ENCODE assay signal across 9 mouse cellular contexts in the genomic region with DNA sequence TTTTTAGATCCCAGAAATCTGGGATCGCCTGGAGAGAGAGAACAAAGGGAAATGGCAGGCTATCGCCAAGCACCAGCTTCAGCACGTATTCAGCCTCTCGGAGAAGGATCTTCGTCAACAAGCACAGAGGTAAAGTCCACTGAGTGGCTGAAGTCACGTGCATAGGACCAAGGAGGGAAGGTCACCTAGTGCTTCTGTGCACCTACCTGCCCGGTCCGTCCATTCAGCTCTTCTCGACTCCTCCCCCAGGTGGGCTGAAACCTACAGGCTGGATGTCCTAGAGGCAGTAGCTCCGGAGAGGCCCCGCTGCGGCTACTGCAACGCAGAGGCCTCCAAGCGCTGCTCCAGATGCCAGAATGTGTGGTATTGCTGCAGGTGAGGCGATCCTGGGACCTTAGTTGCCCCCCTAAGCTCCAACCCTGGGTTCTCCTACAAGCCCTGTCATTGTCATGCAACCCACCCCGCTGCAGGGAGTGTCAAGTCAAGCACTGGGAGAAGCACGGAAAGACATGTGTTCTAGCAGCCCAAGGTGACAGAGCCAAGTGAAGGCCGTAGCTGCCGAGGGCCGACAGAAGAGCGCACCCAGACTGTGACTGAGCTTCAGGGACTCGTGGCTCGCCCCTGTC. TPM values are rescaled to one million over a fixed set of nuclear protein-coding genes. Genes with fewer than 3 reads are reported as not detected.
DNase-seq lines count a peak whose midpoint lies in the region; ATAC-seq lines count a peak whose summit lies in the region.
"Had no signal": no experiment of that assay in that cellular context is flagged by ENCODE, and none has a peak within 500 bp of the region (broad histone marks: within the 10 kb centered on the region; RNA-seq: fewer than 3 reads in every experiment).

No protein-coding gene starts in this region.

- DNase-seq in adrenal gland, adult 8-10 months = peak; percentile 28
- DNase-seq in adrenal gland, adult 18-20 months (ENCODE audit: low spot score in 2 of 2) = no peak
- no peak for DNase-seq in midbrain, embryonic 10.5 days (ENCODE audit: low spot score)
- no peak for DNase-seq in urinary bladder, adult 2 months (ENCODE audit: low spot score)
- DNase-seq in gastrocnemius, postnatal 14 days = no peak
- DNase-seq in cerebellum, postnatal 4 days (ENCODE audit: low spot score in 2 of 2) = no peak
- DNase-seq: cerebellum, adult 11-12 months had no signal

- intact Hi-C loops in gastrocnemius, postnatal 14 days (cut with DNase I; ENCODE audit: low total_unique reads) = no loop called here

- no peaks in the 10 kb centered on the region for H3K36me3 ChIP-seq in embryonic facial prominence, embryonic 13.5 days
- H3K36me3 ChIP-seq in kidney, embryonic 14.5 days (ENCODE audit: control insufficient read depth, insufficient read depth, low read length) = no peaks in the 10 kb centered on the region
- no peaks in the 10 kb centered on the region for H3K36me3 ChIP-seq in midbrain, embryonic 10.5 days

- H3K9ac ChIP-seq in embryonic facial prominence, embryonic 13.5 days = peak overlapping the region; percentile 84
- H3K9ac ChIP-seq in kidney, embryonic 14.5 days (ENCODE audit: low read depth, low read length) = peak overlapping the region; percentile 67; the same call in 1 of the 2 replicates

- H3K27me3 ChIP-seq in embryonic facial prominence, embryonic 13.5 days = 0 out of 2 replicates have a peak, but pooled peaks cover 7% of the 10 kb centered on the region
- H3K27me3 ChIP-seq in kidney, embryonic 14.5 days (ENCODE audit: control insufficient read depth, insufficient read depth, low read length) = no peaks in the 10 kb centered on the region
- H3K27me3 ChIP-seq in midbrain, embryonic 10.5 days (ENCODE audit: low read depth, poor library complexity, severe bottlenecking) = peaks cover 63% of the 10 kb centered on the region

- WGBS in embryonic facial prominence, embryonic 13.5 days = 28% methylated on average over 23 of the region's 23 CpGs
- WGBS in kidney, embryonic 14.5 days = 26% methylated on average over 23 of the region's 23 CpGs
- 17% methylated on average over 23 of the region's 23 CpGs for WGBS in midbrain, embryonic 10.5 days

- H3K4me2 ChIP-seq in embryonic facial prominence, embryonic 13.5 days = peak overlapping the region; percentile 96
- H3K4me2 ChIP-seq in kidney, embryonic 14.5 days (replicated peaks; ENCODE audit: low read depth, low read length) = peak overlapping the region; percentile 87

- peak overlapping the region; percentile 73; the same call in 1 of the 2 replicates for H3K27ac ChIP-seq in embryonic facial prominence, embryonic 13.5 days
- H3K27ac ChIP-seq in kidney, embryonic 14.5 days (ENCODE audit: low read depth, low read length) = peak overlapping the region; percentile 69; the same call in 1 of the 2 replicates
- peak overlapping the region; percentile 80 for H3K27ac ChIP-seq in midbrain, embryonic 10.5 days (replicated peaks)

- peak overlapping the region; percentile 56 for H3K4me3 ChIP-seq in embryonic facial prominence, embryonic 13.5 days
- H3K4me3 ChIP-seq in kidney, embryonic 14.5 days (ENCODE audit: low read length) = peak overlapping the region; percentile 63
- peak overlapping the region; percentile 58 for H3K4me3 ChIP-seq in midbrain, embryonic 10.5 days

- no peaks in the 10 kb centered on the region for H3K9me3 ChIP-seq in embryonic facial prominence, embryonic 13.5 days
- no peaks in the 10 kb centered on the region for H3K9me3 ChIP-seq in kidney, embryonic 14.5 days (ENCODE audit: control insufficient read depth, low read length)
- no peaks in the 10 kb centered on the region for H3K9me3 ChIP-seq in midbrain, embryonic 10.5 days (replicated peaks)

- no peak for ATAC-seq in embryonic facial prominence, embryonic 13.5 days (ENCODE audit: insufficient number of reproducible peaks, insufficient read depth, low FRiP score, low TSS enrichment, low read depth)
- no peak for ATAC-seq in kidney, embryonic 14.5 days (ENCODE audit: low FRiP score, low TSS enrichment)

- peaks cover 62% of the 10 kb centered on the region for H3K4me1 ChIP-seq in embryonic facial prominence, embryonic 13.5 days
- peaks cover 44% of the 10 kb centered on the region for H3K4me1 ChIP-seq in kidney, embryonic 14.5 days (ENCODE audit: control insufficient read depth, insufficient read depth, low read length)
- H3K4me1 ChIP-seq in midbrain, embryonic 10.5 days = peaks cover 81% of the 10 kb centered on the region

RNA-seq across cellular contexts. Expression of a gene that starts 0.8 kb away (rescaled TPM):
- 10 to 100 TPM; 16.1 to 33.1 (median 26.2) TPM for total RNA-seq in adrenal gland, adult 8-10 months (2022)
- 10 to 100 TPM; 16.4 to 24.2 TPM for total RNA-seq in adrenal gland, adult 18-20 months (2021)
- 65.2 and 68.5 TPM in 2 replicates for polyA plus RNA-seq in embryonic facial prominence, embryonic 13.5 days (2015; fragmentation: Nextera tagmentation; extraction: Ambion mirVana)
- 53.2 and 60.1 TPM in 2 replicates for polyA plus RNA-seq in kidney, embryonic 14.5 days (2014; fragmentation: Nextera tagmentation; extraction: Ambion mirVana)
- polyA plus RNA-seq in midbrain, embryonic 10.5 days (2016; fragmentation: Nextera tagmentation; extraction: Ambion mirVana) = 54.2 and 54.8 TPM in 2 replicates
- 41.5 and 58.9 TPM in 2 replicates for polyA plus RNA-seq in urinary bladder, adult 2 months (2012; rRNA removed)
- total RNA-seq in gastrocnemius, postnatal 14 days (2021) = 10 to 100 TPM; 11.1 to 11.6 TPM

RNA-seq across cellular contexts. Expression of a gene that starts 3.5 kb away (rescaled TPM):
- total RNA-seq in adrenal gland, adult 8-10 months (2022) = 1 to 10 TPM in 1 of 4 experiments, under 1 TPM in 2, not detected in 1; 0.41 to 1.7 (median 0.62) TPM
- total RNA-seq in adrenal gland, adult 18-20 months (2021) = 1 to 10 TPM; 1.0 to 1.1 TPM
- 2.1 and 2.2 TPM in 2 replicates for polyA plus RNA-seq in embryonic facial prominence, embryonic 13.5 days (2015; fragmentation: Nextera tagmentation; extraction: Ambion mirVana)
- polyA plus RNA-seq in kidney, embryonic 14.5 days (2014; fragmentation: Nextera tagmentation; extraction: Ambion mirVana) = 0.76 and 1.7 TPM in 2 replicates
- 0.75 and 1.1 TPM in 2 replicates for polyA plus RNA-seq in midbrain, embryonic 10.5 days (2016; fragmentation: Nextera tagmentation; extraction: Ambion mirVana)
- polyA plus RNA-seq in urinary bladder, adult 2 months (2012; rRNA removed) = 0.56 and 0.78 TPM in 2 replicates
- total RNA-seq in gastrocnemius, postnatal 14 days (2021) = not detected

RNA-seq across cellular contexts. Expression of a gene that starts 8.6 kb away (rescaled TPM):
- 10 to 100 TPM; 30.3 to 35.9 (median 32.0) TPM for total RNA-seq in adrenal gland, adult 8-10 months (2022)
- 10 to 100 TPM; 25.8 to 30.9 TPM for total RNA-seq in adrenal gland, adult 18-20 months (2021)
- polyA plus RNA-seq in embryonic facial prominence, embryonic 13.5 days (2015; fragmentation: Nextera tagmentation; extraction: Ambion mirVana) = 44.3 and 47.2 TPM in 2 replicates
- polyA plus RNA-seq in kidney, embryonic 14.5 days (2014; fragmentation: Nextera tagmentation; extraction: Ambion mirVana) = 41.0 and 48.6 TPM in 2 replicates
- 37.1 and 40.4 TPM in 2 replicates for polyA plus RNA-seq in midbrain, embryonic 10.5 days (2016; fragmentation: Nextera tagmentation; extraction: Ambion mirVana)
- 26.6 and 35.2 TPM in 2 replicates for polyA plus RNA-seq in urinary bladder, adult 2 months (2012; rRNA removed)
- total RNA-seq in gastrocnemius, postnatal 14 days (2021) = 1 to 10 TPM; 7.5 to 7.7 TPM

RNA-seq across cellular contexts. Expression of a gene that starts 8.6 kb away (rescaled TPM):
- 10 to 100 TPM; 21.1 to 28.3 (median 25.1) TPM for total RNA-seq in adrenal gland, adult 8-10 months (2022)
- 10 to 100 TPM; 12.8 to 20.2 TPM for total RNA-seq in adrenal gland, adult 18-20 months (2021)
- polyA plus RNA-seq in embryonic facial prominence, embryonic 13.5 days (2015; fragmentation: Nextera tagmentation; extraction: Ambion mirVana) = 21.8 and 26.1 TPM in 2 replicates
- 28.7 and 32.3 TPM in 2 replicates for polyA plus RNA-seq in kidney, embryonic 14.5 days (2014; fragmentation: Nextera tagmentation; extraction: Ambion mirVana)
- 20.5 and 22.6 TPM in 2 replicates for polyA plus RNA-seq in midbrain, embryonic 10.5 days (2016; fragmentation: Nextera tagmentation; extraction: Ambion mirVana)
- polyA plus RNA-seq in urinary bladder, adult 2 months (2012; rRNA removed) = 15.2 and 19.4 TPM in 2 replicates
- 1 to 10 TPM; 2.2 to 2.5 TPM for total RNA-seq in gastrocnemius, postnatal 14 days (2021)

RNA-seq across cellular contexts. Expression of a gene that starts 12.5 kb away (rescaled TPM):
- total RNA-seq in adrenal gland, adult 8-10 months (2022) = 10 to 100 TPM; 55.1 to 64.1 (median 61.8) TPM
- 10 to 100 TPM; 53.9 to 54.3 TPM for total RNA-seq in adrenal gland, adult 18-20 months (2021)
- 35.9 and 42.9 TPM in 2 replicates for polyA plus RNA-seq in embryonic facial prominence, embryonic 13.5 days (2015; fragmentation: Nextera tagmentation; extraction: Ambion mirVana)
- polyA plus RNA-seq in kidney, embryonic 14.5 days (2014; fragmentation: Nextera tagmentation; extraction: Ambion mirVana) = 39.0 and 45.9 TPM in 2 replicates
- 79.2 and 84.3 TPM in 2 replicates for polyA plus RNA-seq in midbrain, embryonic 10.5 days (2016; fragmentation: Nextera tagmentation; extraction: Ambion mirVana)
- polyA plus RNA-seq in urinary bladder, adult 2 months (2012; rRNA removed) = 43.9 and 50.6 TPM in 2 replicates
- total RNA-seq in gastrocnemius, postnatal 14 days (2021) = 10 to 100 TPM; 21.8 to 23.1 TPM
